Mouse (Mus musculus) heart, adult 2 months (tissue): Measurements from ENCODE around the gene Slc35b2. TPM values are rescaled to one million over a fixed set of nuclear protein-coding genes. Genes with fewer than 3 reads are reported as not detected.

Source experiments
- DNase-seq, 2 experiments: peaks; one replicate each; pipeline ENCODE4 v3.0.0; 2021
- H3K27ac ChIP-seq: fragments of 200-600 bp; 2 replicates; pipeline ENCODE4 v1.8.1; 2022
- H3K27me3 ChIP-seq: fragments of 200-500 bp; 2 replicates; pipeline ENCODE4 v1.6.1; 2012; ENCODE audit warnings: mild to moderate bottlenecking, low read length, inconsistent platforms, mixed read lengths; ENCODE audit not compliant: control insufficient read depth, insufficient read depth
- H3K36me3 ChIP-seq: fragments of 200-500 bp; 2 replicates; pipeline ENCODE4 v1.6.1; 2012; ENCODE audit warnings: low read length, inconsistent platforms; ENCODE audit not compliant: control insufficient read depth, insufficient read depth
- H3K4me1 ChIP-seq: fragments of 200-500 bp; 2 replicates; pipeline ENCODE4 v1.6.1; 2011; ENCODE audit warnings: low read length; ENCODE audit not compliant: control insufficient read depth, insufficient read depth
- H3K4me3 ChIP-seq: fragments of 200-600 bp; 2 replicates; pipeline ENCODE4 v1.8.1; 2022
- H3K79me2 ChIP-seq: fragments of 200-500 bp; replicated peaks from 2 replicates; pipeline ENCODE4 v1.6.1; 2012; ENCODE audit warnings: mild to moderate bottlenecking, inconsistent platforms, low read length, moderate library complexity, mixed read lengths; ENCODE audit not compliant: control insufficient read depth, insufficient read depth
- H3K9ac ChIP-seq: fragments of 200-500 bp; 2 replicates; pipeline ENCODE4 v1.6.1; 2012; ENCODE audit warnings: low read depth, mild to moderate bottlenecking, control low read depth, inconsistent platforms, low read length, mixed read lengths
- CTCF ChIP-seq: fragments of 200-600 bp; IDR thresholded peaks from 2 replicates; pipeline ENCODE4 v1.8.1; 2022; ENCODE audit warnings: antibody characterized with exemption, mild to moderate bottlenecking, moderate library complexity
- EP300 ChIP-seq: fragments of 200-500 bp; IDR thresholded peaks from 2 replicates; pipeline ENCODE4 v1.6.1; 2011; ENCODE audit warnings: low read depth, low read length, control low read depth; ENCODE audit not compliant: insufficient read depth
- POLR2A ChIP-seq: fragments of 200-500 bp; IDR thresholded peaks from 2 replicates; pipeline ENCODE4 v1.6.1; 2011; ENCODE audit warnings: mild to moderate bottlenecking, low read depth, low read length, control low read depth; ENCODE audit not compliant: insufficient read depth
- WGBS: fragments of 180-500 bp; shearing (Covaris S2); methylation state at CpG from one replicate; pipeline ENCODE4 v1.1.7; 2018; 5-methylcytosine and 5-hydroxymethylcytosine counted together
- intact Hi-C: fragments of 180-260 bp; cut with DNase I; formaldehyde crosslinking; loops from one replicate; pipeline ENCODE4 v1.15.1; 2025
- polyA plus RNA-seq: library from polyadenylated mRNA; depleted of rRNA; stranded (reverse); fragments of >200 nt; gene quantifications from 2 replicates; pipeline ENCODE4 v1.2.3, GENCODE M21; 2012
- total RNA-seq, 2 experiments: library from RNA; stranded (reverse); gene quantifications; 2 replicates each; pipeline ENCODE4 v1.2.3; 2021

Slc35b2 gene
- total and polyA plus RNA-seq, 3 experiments = 23.4 to 45.1 (median 24.0) TPM

- no peaks in the 10 kb centered on the region for H3K4me1 ChIP-seq
- H3K27me3 ChIP-seq = peaks cover 5% of the 10 kb centered on the region; the same call in 1 of the 2 replicates
- TF ChIP-seq EP300 = no peak
- no peak for TF ChIP-seq POLR2A
- no peak for TF ChIP-seq CTCF
- 45% methylated on average over 13 of the region's 13 CpGs for WGBS
- H3K36me3 ChIP-seq = no peaks in the 10 kb centered on the region
- DNase-seq = no peak
- H3K4me3 ChIP-seq = no peak overlapping the region
- no peak overlapping the region for H3K9ac ChIP-seq
- no peak overlapping the region for H3K27ac ChIP-seq
- H3K79me2 ChIP-seq = no peaks in the 10 kb centered on the region
- intact Hi-C loops = no loop called here
These were observed 33.3 kb upstream of the Slc35b2 start for GRCm38 (mm10) chr17:45530346-45530782.

DNA sequence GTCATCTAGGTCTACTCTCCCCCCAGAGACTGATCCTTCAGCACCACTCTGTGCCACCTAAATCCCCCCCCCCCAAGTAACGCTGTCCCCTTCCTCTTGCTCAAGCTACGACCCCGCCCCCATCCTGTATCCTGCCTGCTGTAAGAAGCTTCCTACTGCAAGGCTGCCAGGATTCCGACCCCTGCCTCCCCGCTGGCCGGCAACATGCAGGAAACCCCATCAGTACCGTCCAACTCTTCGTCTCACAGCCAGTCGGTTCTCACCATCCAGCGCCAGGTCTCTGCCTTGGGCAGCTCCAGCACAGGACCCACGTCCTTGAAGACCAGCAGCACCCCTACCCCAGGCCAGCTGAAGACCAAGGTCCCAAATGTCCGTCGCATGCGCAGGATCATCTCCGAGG is 30.8 kb upstream of the Slc35b2 start:
- H3K27ac ChIP-seq = no peak overlapping the region
- H3K4me3 ChIP-seq = no peak overlapping the region
- TF ChIP-seq CTCF (no peak), EP300 (no peak), POLR2A (no peak)
- H3K4me1 ChIP-seq = no peaks in the 10 kb centered on the region
- H3K27me3 ChIP-seq = peaks cover 6% of the 10 kb centered on the region; the same call in 1 of the 2 replicates
- WGBS = 40% methylated on average over 15 of the region's 15 CpGs
- no peak overlapping the region for H3K9ac ChIP-seq
- DNase-seq = no peak
- intact Hi-C loops = no loop called here
- H3K79me2 ChIP-seq = no peaks in the 10 kb centered on the region
- no peaks in the 10 kb centered on the region for H3K36me3 ChIP-seq

DNA sequence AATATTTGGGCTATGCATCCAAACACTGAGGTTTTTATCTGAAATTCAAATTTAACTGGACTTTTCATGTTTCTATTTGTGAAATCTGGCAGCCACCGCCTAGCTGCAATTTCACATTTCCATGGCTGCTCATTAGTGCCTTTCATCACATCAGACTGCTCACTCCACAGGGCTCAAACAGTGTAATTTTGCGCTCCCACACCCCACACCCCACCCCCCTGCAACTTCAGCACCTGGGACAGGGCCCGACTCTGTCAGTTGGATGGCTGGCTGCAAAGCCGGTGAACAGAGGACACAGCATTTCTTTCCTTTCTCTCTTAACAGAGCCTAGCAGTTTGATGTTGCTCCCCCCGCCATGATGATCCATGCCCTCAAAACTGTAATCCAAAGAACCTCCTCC is 27.4 kb upstream of the Slc35b2 start:
- Histone ChIP-seq H3K27me3 (peaks cover 1% of the 10 kb centered on the region), H3K79me2 (no peaks in the 10 kb centered on the region), H3K36me3 (no peaks in the 10 kb centered on the region), H3K9ac (no peak overlapping the region), H3K27ac (no peak overlapping the region), H3K4me3 (no peak overlapping the region), H3K4me1 (no peaks in the 10 kb centered on the region)
- intact Hi-C loops = no loop called here
- DNase-seq = no peak
- TF ChIP-seq EP300 = no peak
- TF ChIP-seq CTCF = no peak
- TF ChIP-seq POLR2A = no peak
- WGBS = 8% methylated on average over 5 of the region's 5 CpGs

DNA sequence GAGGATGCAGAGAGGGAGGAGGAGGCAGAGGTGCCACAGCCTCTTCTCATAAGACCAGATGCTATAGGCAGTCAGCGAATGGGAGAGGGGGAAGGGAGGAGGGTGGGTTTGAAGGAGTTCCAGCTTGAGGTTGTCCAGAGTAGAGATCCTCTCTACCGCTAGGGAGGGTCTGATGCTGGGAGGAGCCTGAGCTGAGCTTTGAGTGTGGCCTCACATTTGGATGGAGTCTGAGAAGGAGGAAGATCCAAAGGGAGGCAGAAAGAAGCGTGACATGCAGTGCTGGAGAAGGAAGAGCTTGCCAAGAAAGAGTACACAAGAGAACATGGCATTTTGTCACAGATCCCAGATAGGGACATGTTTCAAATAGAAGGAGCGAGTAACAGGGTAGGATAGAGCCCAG is 25.3 kb upstream of the Slc35b2 start:
- DNase-seq = no peak
- Histone ChIP-seq H3K27ac (no peak overlapping the region), H3K4me3 (no peak overlapping the region), H3K27me3 (peaks cover 1% of the 10 kb centered on the region), H3K4me1 (no peaks in the 10 kb centered on the region), H3K36me3 (no peaks in the 10 kb centered on the region), H3K79me2 (no peaks in the 10 kb centered on the region), H3K9ac (no peak overlapping the region)
- intact Hi-C loops = no loop called here
- WGBS = 52% methylated on average over 4 of the region's 4 CpGs
- TF ChIP-seq EP300 (no peak), CTCF (no peak), POLR2A (no peak)

- no peak for TF ChIP-seq EP300
- Histone ChIP-seq H3K9ac (no peak overlapping the region), H3K27me3 (peaks cover 6% of the 10 kb centered on the region), H3K4me3 (no peak overlapping the region), H3K79me2 (no peaks in the 10 kb centered on the region), H3K27ac (no peak overlapping the region), H3K4me1 (no peaks in the 10 kb centered on the region), H3K36me3 (no peaks in the 10 kb centered on the region)
- intact Hi-C loops = no loop called here
- DNase-seq = no peak
- WGBS = 69% methylated on average over 21 of the region's 21 CpGs
These were observed 24.0 kb upstream of the Slc35b2 start for GRCm38 (mm10) chr17:45539664-45540063.

GRCm38 (mm10) chr17:45542129-45542528 is 21.5 kb upstream of the Slc35b2 start:
- Histone ChIP-seq H3K27me3 (peaks cover 20% of the 10 kb centered on the region), H3K36me3 (no peaks in the 10 kb centered on the region), H3K9ac (no peak overlapping the region), H3K79me2 (no peaks in the 10 kb centered on the region), H3K4me1 (no peaks in the 10 kb centered on the region), H3K4me3 (no peak overlapping the region), H3K27ac (no peak overlapping the region)
- WGBS = 21% methylated on average over 6 of the region's 6 CpGs
- DNase-seq = no peak
- intact Hi-C loops = no loop called here
- TF ChIP-seq EP300 (no peak), CTCF (no peak), POLR2A (no peak)
